Mouse (Mus musculus): ENCODE results near the gene Gsg1l.

DNA sequence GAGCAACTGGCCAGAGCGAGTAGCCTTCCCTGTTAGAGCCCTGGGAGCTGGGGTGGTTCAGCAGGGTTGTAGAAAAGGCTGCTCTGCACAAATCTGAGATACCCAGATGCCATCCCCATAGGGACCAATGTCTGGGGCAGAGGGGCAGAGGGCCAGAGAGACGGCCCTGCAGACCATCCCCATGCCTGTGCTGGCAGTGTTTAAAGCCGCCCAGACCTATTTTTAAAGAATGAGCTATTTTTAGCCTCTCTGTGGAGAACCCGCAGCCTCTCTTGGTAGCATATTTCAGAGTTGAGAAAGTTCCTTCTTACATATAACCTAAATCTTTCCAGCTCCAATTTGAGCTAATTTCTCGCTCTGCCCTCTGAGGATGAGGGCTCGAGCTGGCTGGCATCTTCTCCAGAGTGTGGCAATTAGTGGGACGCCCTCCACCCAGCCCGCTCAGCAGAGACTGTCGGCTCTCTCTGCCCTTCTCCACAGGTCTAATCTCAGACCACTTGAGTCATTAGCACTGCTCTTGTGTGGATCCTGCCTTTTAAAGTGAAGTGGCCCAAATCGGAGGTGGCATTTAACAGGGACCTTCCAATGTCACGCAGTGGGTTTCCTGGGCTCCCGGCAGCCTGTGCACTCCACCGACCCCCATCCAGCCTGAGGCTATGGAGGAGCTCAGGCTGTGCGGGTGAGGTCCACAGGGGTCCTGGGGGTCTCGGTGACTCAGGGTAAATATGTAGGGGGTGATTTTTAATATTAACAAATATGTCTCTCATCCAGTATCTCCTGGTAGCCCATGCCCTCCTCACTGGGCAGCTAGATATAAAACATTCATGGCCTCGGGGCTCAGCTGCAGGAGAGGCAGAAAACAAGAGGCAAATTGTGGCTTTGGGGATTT, 148.6 kb downstream of the Gsg1l start:
- TF ChIP-seq GATA1 (IDR thresholded peaks at IDR 0.05; ENCODE audit: borderline replicate concordance, low read length) (no peak), FLI1 (IDR thresholded peaks at IDR 0.05; ENCODE audit: low read length) (no peak)
